Mouse (Mus musculus) embryo, embryonic 11.5 days (tissue): ENCODE results near the gene Icmt.

Source experiments
- DNase-seq: peaks from one replicate; pipeline ENCODE4 v3.0.0-alpha.2; 2012; ENCODE audit warnings: low read depth, low spot score

The Icmt gene

DNA sequence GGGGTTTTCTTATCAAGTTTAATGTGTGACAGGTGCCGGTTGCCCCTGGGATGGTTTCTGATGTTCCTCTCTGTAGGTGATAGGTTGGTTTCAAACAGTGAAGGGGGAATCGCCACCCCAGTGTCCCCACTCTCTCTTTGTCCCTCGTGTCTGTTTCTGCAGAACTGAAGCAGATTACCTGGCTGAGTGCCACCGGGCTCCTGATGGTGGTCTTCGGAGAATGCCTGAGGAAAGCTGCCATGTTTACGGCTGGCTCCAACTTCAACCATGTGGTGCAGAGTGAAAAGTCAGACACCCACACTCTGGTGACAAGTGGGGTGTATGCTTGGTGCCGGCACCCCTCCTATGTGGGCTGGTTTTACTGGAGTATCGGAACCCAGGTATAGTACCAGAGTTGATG is 3.3 kb downstream of the Icmt start:
- no peak for DNase-seq

DNA sequence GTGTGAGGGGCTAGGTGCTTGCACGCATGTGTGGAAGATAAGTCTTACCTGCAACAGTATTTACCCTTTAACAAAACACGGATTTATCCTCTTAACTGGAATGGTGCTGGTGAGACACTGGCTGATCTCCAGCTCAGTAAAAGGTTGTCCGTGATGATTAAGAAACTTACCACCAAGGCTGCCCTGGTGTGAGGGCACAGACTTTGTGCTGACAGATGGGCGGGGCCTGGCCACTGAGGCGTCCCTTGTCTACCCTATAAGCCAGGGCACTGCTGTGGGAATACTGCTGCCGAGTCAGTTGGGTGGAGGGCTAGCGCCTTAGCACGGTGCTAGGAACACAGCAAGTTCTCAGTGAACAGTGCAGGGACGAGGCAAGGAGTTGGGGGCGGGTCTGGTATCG is 5.0 kb downstream of the Icmt start:
- no peak for DNase-seq

DNA sequence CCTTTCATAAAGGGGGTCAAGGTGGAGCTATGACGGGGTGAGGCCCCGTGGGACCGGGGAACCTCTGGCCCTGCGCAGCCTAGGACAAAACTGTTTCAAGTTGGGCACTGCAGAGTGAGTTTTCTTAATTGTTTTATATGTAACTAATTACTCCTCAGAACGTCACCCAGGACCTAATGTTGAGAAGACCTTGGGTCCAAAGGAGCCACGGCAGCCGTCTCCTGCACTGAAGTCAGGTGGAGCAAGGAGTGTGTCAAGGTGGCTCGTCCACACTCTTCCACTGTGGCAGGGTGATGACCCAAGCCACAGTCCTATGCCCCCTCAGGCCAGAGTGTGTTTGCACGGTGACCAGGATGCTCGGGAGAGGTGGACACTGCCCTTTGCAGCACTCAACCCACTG is 6.1 kb downstream of the Icmt start:
- DNase-seq, result no peak

DNA sequence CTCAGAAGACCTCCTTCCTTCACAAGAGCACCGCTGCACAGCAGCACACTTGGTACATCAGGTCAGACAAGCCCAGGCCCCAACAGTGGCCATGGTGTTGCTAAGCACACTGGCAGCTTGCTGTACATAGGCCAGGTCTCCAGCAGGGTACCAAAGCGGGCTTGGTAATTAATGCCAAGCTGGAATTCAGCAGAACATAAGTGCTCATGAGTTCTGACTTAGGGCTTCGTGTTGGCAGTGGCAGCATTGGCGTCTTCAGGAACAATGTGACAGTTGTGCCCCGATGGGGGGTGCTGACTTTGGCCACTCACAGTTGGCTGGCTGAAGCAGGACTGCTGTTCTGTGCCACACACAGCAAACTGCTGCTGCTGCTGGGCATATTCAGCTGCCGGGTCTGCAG is 7.7 kb downstream of the Icmt start:
- no peak for DNase-seq

DNA sequence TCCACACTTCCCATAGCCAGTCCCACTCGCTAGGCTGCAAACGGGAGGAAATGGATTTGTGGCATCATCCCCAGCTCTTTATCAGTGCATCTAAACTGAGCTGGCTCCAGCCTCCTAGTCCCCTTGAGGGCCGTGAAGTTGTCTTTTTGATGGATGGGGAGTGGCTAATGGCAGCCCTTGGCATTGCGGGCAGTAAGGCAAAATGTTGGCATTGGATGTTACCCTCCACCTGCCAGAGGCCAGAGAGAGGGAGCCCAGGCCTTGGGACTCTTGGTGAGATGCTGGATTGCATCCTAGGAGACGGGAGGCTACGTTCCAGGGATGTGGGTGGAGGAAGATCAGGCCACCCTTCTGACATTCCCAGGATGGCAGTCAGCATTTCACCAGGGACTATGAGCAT is 9.0 kb downstream of the Icmt start:
- no peak for DNase-seq

DNA sequence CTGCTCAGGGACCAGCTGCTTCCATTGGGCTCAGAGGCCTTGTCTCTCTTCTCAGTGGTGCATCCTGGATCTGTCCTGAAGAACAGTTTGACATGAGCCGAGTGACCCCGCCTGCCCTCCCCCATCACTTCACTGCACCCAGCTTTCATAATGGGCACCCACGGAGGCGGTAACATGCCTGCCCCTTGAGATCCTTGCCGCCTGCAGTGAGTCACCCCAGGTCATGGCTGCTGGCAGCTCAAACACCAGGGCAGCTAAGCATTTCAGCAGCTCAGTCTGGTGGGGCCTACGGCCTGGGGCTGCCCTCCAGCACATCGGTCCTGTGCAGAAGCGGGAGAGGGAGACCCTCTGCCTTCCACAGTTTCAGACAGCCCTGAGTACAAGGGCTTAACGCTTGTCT is 10.5 kb downstream of the Icmt start:
- DNase-seq, result no peak

DNA sequence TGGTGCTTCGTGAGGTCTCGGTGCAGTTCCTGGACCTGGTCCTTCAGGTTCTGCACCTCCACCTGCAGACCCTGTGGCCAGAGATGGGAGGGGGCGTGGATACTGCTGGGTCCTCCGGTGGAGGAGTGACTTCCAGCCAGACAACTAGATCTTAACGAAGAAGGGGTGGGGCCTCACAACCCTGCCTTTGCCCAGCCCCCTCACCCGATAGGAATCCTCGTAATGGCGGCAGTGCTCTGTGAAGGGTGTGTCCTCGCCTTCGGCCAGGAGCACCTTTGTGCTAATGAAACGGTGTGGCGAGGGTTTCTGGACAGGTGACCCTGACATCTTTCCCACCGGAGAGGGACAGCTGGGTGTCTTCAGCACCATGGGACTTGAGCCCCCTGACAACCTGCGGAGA is 15.2 kb downstream of the Icmt start:
- no peak for DNase-seq

DNA sequence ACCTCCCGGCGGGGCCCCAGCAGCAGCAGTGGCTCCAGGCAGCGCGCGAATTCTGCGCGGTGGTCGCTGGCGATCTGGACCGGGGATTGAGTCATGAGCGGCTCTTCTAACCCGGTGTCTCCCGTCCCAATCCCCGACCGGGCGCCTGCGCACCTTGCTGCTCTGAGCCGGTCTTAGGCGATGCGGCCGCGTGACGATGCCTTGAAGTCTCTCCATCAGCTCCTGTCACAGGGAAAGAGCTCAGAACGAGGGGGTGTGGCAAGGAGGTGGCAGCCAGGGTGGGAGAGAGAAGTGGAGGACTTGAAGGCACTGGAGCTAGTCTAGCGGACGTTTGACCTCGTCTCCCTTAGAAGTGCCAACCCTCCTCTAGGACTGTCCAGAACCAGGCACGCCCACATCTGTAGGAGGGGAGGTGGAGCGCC is 16.2 kb downstream of the Icmt start:
- DNase-seq, result no peak

DNA sequence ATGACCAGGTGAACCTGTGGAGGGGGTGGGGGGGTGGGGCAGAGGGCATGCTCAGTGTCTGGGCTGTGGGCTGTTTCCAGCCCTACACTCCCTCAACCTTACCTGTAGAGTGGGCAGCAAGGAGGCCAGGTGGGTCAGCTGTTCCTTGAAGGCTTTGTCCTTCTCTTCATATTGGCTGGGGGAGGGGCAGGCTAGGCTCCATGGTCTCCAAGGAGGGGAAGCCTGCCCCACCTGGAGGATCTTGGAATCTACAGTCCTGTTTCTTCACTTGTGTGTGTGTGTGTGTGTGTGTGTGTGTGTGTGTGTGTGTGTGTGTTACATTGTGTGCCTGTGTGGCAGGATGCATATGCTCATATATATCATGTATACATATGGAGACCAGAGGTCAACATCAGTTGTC is 16.9 kb downstream of the Icmt start:
- no peak for DNase-seq

DNA sequence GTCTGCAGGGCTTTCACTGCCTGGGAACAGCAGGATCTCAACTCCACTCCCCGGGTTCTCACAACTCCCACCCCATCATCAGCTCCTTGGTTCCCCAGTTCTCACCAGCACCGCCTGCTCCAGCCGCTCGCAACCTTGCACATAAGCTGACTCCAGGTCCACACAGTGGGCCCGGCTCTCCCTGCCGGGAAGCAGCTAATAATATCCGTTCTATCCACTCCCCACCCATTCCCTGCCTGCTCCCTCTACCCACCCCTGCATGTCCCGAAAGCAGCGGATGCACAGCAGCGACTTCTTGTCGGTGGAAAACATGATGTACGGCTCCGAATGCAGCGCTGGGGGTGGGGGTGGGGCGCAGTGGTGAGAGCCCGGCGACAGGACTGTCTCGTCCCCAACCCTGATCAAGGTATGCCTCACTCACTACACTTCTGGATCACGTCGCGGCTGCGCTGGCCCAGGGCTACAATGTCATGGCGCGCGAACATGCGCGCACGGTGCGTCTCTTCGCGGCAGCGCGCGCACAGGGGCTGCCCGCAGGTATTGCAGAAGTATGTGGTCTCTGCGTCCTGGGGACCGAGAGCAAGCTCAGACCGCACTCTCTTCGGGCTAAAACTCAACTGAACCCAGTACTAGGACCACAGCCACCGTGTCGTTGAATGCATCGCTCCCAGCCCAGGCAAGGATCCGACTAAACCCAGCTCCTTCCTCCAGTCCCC is 18.6 kb downstream of the Icmt start:
- no peak for DNase-seq

DNA sequence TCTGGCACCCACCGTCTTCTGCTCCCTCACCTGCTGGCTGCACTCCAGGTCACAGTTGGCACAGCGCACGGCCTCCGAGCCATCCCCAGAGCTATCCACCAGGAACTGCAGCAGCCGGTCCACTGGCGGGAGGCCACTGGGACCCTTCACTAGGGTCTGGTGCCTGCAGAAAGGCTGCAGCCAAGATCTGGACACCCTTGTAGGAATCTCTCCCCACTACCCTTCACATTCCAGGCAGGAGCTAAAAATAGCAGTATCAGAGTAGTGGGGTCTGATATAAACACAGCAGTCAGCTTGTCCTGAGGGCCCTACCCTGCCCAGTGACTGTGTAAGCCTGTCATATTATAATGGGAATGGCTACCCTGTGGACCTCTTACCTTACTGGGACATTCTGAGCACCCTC is 20.6 kb downstream of the Icmt start:
- DNase-seq, result no peak

DNA sequence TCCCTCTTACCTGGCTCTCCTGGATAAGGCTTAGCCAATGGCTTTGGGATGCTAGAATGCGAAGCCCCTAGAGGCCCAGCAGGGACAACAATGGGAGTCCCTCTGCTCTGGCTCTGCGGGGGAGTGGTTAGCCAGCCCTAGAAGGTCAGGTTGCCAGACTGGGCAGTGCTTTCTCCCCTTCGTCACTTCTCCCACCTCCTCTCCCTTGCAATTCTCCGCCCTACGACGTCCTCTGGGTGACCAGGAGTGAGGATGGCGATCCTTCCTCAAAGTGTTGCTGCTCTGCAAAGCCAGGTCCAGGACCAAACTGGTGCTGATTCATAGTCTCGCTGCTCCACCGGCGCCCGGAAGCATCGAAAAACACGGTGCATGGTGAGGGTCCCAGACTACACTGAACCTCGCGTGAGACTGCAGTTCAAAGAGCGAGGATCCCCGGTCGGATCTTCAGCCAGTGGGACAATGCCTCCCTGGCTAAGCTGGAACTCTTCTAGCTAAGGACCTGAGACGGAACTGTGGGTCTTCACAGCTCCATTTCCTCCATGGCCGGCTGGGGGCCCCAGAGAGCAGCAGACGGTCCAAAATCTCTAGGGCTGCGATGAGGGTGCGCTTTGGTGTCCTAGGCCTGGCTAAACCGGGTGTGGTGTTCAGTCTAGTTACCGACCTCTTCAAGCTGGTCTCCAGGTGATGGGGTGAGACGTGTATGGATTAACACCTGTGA is 21.6 kb downstream of the Icmt start, which contains the start of gene Rnf207:
Gene Rnf207 (minus strand): TSS at position 477 of the 718 bp plus-strand sequence.
- no peak for DNase-seq

DNA sequence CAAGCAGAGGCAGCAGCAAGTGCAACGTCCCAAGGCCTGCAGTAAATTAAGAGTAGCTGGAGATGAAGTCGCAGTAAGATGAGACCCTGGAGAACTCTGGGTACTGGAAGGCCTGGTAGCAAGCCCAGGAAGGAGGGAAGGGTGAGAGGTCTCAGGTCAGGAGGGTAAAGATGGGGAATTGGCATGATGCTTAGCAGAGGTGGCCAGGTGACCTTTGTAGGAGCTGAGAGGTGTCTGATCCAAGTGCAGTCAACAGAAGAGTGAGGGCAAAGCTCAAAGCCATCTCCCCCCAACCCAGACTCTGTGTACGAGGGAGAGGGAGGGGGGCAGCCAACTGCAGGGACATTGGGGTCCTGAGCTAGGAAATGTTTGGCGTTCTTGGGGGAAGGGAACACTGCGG is 24.4 kb downstream of the Icmt start:
- DNase-seq, result no peak

DNA sequence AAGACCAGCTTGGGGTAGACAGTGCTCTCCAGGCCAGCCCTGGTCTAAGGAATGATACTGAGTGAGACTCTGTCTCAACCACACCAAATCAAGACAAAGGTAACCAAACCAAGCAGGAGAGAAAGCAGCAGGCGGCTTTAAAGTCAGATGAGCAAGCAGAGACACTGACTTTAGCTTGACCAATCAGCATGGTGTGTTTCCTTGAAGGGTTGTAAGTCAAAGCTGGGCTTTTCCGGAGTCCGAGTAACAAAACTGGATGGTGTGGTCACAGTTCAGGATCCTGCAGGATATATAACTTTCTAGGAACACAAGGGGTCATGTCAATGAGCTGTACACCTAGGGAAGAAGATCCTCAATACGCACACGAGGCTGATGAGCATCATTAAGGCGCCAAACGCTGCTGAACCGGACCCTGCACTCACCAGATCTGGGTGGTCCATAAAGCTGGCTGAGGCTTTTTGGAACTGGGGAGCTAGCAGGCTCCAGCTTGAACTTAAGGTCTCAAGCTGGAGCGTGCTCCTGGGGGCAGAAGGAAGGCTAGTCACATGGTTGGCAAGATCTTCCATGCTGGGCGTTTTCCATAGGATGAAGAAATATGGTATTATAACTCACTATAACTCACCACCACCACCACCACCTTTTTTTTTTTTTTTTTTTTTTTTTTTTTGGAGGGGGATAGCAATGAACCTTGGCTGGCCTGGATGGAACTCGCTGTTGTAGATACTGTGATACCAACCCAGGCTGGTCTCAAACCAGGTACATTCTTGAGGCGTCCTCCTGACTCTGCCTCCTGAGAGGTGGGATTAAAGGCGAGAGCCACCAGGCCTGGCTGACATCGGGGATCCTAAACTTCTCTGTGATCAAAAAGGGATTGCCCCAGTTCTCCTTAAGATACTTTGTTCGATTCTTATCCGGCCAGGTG is 27.9 kb downstream of the Icmt start:
- DNase-seq, result no peak

DNA sequence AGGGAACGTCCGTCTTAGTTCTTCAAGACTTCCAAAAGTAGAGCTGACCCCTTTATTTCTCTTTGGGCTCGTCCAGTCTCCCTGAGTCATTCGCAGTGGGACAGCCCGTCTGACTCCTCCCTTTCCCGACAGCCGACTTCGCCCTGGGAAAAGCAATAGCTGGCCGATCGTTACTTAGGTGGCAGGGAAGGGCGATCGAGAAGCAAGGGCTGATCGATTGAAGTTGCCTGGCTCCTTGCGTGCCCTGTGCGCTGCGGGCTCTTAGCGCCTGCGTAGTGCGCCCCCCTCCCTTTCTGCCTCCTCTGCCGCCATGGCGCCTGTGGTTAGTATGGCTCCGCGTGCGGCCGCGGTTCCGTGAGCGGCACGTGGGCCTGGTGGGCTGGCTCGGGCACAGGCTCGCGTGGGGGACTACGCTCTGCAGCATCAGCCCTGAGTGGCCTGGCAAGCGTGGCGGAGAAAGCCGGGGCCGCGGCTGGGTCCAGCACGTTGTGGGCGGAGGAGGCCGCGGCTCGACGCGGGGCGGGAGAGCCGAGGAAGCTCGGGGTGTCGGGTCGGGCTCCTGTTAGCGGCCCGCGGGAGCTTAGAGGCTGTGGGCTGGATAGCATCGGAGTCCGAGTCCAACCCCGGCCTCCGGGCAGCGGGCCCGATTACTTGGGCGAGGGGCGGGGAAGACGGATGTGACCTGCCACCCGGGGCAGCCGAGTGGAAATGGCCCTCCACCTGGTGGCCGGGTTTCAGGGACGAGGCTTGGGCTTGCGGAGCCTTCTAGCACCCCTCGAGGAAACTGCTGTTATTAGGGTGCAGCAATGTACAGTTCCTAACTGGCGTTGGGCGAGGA is 28.8 kb downstream of the Icmt start, which contains the start of gene Rpl22:
Gene Rpl22 (plus strand): TSS at position 169 of the 838 bp plus-strand sequence.
- DNase-seq, result peak; percentile 92

DNA sequence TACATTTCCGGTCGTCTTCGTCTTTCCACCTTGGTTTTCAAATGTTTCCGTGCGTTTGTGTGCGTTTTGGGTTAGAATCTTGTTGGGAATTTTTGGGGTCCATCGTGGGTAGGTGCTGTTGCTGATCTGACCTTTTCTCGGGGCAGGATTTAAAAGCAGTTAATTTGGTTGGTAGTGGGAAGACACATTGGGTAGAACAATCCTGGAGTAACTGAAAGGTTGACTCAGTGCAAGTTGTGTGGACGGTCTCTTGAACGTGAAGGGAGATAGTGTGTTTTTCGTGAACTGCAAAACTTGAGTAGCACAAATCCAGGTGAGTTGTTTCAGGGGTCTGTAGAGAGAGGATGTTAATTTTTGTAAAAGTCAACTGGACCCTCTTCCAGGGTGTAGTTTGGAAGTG is 29.5 kb downstream of the Icmt start:
- no peak for DNase-seq

DNA sequence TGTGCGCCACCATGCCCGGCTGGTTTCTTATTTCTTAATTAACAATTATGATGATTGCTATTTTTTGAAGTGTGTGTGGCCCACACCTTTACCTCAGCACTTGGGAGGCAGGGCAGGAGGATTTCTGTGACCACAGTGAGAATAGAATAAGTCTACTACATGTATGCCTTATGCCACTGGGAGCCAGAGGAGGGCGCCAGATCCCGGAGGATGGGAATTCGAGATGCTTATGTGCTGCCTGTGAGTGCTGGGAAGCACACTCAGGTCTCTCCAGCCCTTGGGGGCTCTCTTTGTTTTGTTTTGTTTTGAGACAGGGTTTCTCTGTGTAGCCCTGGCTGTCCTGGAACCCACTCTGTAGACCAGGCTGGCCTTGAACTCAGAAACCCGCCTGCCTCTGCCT is 31.7 kb downstream of the Icmt start:
- no peak for DNase-seq

DNA sequence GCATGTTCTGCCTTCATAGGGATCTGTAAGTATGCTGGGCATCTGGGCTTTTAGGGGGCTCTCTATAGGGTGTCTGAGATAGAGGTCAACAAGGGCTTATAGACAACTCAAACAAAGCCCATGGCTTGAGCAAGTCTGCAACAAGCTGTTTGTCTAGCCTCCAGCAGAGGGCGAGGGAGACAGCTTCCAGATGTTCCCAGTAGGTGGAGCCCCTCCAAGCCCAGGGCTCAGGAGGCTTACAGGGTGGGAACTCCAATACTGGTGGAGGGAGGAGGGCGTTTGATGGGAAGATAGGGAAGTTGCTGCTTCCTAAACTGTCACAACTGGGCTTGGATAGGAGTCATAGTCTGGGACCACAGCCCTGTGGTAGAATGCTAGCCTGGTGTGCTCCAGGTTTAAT is 35.9 kb downstream of the Icmt start:
- DNase-seq, result peak; percentile 43

DNA sequence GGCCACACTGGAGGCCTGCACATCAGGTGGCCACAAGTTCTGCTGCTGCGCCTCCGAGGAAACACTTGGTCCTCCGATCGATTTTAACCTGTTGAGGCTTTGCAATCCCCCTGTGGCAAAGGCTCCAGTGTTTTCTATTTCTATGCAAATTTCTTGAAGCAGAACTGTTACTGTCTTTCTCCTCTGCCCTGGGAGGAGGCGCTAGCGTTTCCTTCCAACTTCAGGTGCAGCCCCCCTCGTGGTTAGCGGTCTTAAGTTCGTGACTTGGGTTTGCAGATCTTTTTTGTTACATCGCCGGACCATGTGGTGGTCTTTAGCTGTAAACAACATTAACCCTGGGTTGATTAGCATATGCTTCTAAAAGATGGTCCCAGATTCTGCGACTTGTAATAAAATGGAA is 36.6 kb downstream of the Icmt start:
- no peak for DNase-seq

DNA sequence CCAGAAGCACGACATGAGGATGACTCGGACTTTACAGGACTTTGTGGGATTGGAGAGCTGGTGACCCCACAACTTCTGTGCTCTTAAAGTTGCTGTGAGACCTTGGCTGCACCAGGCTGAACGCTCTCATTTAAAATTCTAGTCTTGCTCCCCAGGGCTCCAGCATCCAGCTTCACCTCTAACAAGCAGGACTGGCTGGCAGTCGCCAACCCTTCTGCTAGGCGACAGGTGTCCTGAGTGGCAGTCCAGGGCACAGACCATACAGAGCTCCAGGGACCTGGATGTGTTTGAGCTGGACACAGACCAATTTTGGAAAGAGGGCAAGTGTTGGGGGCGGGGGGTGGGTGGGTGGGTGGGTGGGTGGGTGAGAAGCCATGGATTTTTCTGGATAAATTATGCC is 40.7 kb downstream of the Icmt start:
- no peak for DNase-seq
